Mouse (Mus musculus) thymus, adult 2 months (tissue): ENCODE data around the gene Foxp2. TPM values are rescaled to one million over a fixed set of nuclear protein-coding genes. Genes with fewer than 3 reads are reported as not detected.

Experiments
- DNase-seq: peaks from one replicate; pipeline ENCODE4 v3.0.0; 2021
- H3K27ac ChIP-seq: fragments of 200-500 bp; 2 replicates; pipeline ENCODE4 v1.5.1; 2012; ENCODE audit warnings: low read length, control low read depth; ENCODE audit not compliant: control insufficient read depth, insufficient read depth
- H3K27me3 ChIP-seq: fragments of 200-500 bp; 2 replicates; pipeline ENCODE4 v1.6.1; 2012; ENCODE audit warnings: mild to moderate bottlenecking, low read length, moderate library complexity, mixed read lengths; ENCODE audit not compliant: control insufficient read depth, insufficient read depth
- H3K36me3 ChIP-seq: fragments of 200-500 bp; 2 replicates; pipeline ENCODE4 v1.6.1; 2012; ENCODE audit warnings: mild to moderate bottlenecking, low read length, moderate library complexity; ENCODE audit not compliant: control insufficient read depth, insufficient read depth
- H3K4me1 ChIP-seq: fragments of 200-500 bp; replicated peaks from 2 replicates; pipeline ENCODE4 v1.6.1; 2012; ENCODE audit warnings: low read length; ENCODE audit not compliant: control insufficient read depth, insufficient read depth
- H3K4me3 ChIP-seq: fragments of 200-500 bp; 2 replicates; pipeline ENCODE4 v1.5.1; 2012; ENCODE audit warnings: mild to moderate bottlenecking, low read length, control low read depth, moderate library complexity; ENCODE audit not compliant: control insufficient read depth, insufficient read depth
- CTCF ChIP-seq: fragments of 200-500 bp; IDR thresholded peaks from 2 replicates; pipeline ENCODE4 v1.5.1; 2012; ENCODE audit warnings: mild to moderate bottlenecking, control low read depth, low read length, moderate library complexity, borderline replicate concordance; ENCODE audit not compliant: control insufficient read depth, poor library complexity, insufficient read depth; ENCODE audit errors: extremely low read depth
- POLR2A ChIP-seq: fragments of 200-500 bp; IDR thresholded peaks from 2 replicates; pipeline ENCODE4 v1.6.1; 2012; ENCODE audit warnings: mild to moderate bottlenecking, low read length, control low read depth, moderate library complexity; ENCODE audit not compliant: control insufficient read depth, poor library complexity, insufficient read depth; ENCODE audit errors: extremely low read depth
- WGBS: fragments of 180-500 bp; shearing (Covaris S2); methylation state at CpG from one replicate; pipeline ENCODE4 v1.1.7; 2018; 5-methylcytosine and 5-hydroxymethylcytosine counted together
- polyA plus RNA-seq: library from polyadenylated mRNA; depleted of rRNA; stranded (reverse); fragments of >200 nt; gene quantifications from 2 replicates; pipeline ENCODE4 v1.2.3, GENCODE M21; 2012

The Foxp2 gene
- polyA plus RNA-seq, 1 experiment: 0.85 TPM

DNA sequence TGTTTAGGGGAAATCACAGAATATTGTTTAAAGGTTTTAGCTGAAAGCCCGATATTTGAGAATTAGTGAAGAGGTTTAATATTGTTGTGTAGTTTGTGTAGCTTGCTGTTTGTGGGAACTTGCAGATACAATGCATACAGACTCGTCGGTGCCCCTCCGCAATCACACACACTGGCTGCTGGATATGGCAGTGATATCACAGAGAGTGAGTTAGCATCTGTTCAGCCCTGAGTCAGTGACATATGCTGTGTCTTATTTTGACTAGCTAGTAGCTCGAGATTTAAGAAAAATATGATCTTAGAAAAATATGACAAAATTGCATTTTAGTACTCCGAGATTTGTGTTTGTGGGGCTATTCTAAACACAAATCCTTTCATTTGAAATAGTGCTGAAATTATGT, 49.9 kb downstream of the Foxp2 start:
- Histone ChIP-seq H3K36me3 (no peaks in the 10 kb centered on the region), H3K27ac (no peak overlapping the region), H3K27me3 (no peaks in the 10 kb centered on the region), H3K4me3 (no peak overlapping the region), H3K4me1 (no peaks in the 10 kb centered on the region)
- WGBS: 85% methylated on average over 6 of the region's 6 CpGs
- DNase-seq: no peak
- TF ChIP-seq POLR2A (no peak), CTCF (no peak)

DNA sequence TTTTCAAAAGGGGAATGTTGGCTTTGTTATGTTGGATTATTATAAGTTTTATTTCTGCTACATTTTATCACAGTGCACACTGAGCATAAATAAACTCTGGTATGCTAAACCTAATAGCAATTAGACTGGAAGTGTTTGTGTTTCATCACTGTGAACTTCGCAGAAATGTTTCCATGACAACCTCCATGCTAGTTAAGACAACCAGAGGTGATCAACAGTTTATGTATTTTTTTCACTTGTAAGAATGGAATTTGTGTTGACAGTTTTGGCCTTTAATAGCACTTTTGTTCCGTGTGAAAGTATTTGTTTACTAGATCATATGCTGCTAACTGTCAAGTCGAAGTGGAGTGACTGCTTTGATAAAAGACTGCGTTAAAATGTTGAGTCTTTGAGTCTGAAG, 51.6 kb downstream of the Foxp2 start:
- Histone ChIP-seq H3K4me1 (no peaks in the 10 kb centered on the region), H3K36me3 (no peaks in the 10 kb centered on the region), H3K27me3 (no peaks in the 10 kb centered on the region), H3K4me3 (no peak overlapping the region), H3K27ac (no peak overlapping the region)
- DNase-seq: no peak
- 87% methylated on average over 4 of the region's 4 CpGs for WGBS
- TF ChIP-seq POLR2A: no peak
- TF ChIP-seq CTCF: no peak

DNA sequence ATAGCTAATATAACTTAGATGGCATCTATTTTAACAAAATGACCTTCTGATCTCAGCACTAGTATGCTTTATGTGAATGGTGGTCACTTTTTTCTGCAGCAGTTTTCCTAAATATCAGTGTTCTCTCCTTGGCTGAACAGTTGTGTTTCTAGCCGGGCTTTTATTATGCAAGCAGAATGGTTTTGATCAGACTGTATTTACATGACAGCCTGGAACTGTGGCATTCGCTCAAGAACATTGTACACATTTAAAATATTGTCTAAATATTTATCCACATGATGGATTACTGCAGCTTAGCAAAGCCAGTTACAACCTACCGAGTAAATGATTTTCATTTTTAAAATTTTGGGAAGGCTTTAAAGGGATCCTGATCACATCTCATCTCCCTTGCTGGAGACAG, 75.9 kb downstream of the Foxp2 start:
- no peak for TF ChIP-seq POLR2A
- TF ChIP-seq CTCF: no peak
- 91% methylated on average over 3 of the region's 3 CpGs for WGBS
- DNase-seq: no peak
- no peaks in the 10 kb centered on the region for H3K4me1 ChIP-seq
- H3K4me3 ChIP-seq: no peak overlapping the region
- H3K27ac ChIP-seq: no peak overlapping the region
- H3K27me3 ChIP-seq: no peaks in the 10 kb centered on the region
- no peaks in the 10 kb centered on the region for H3K36me3 ChIP-seq

DNA sequence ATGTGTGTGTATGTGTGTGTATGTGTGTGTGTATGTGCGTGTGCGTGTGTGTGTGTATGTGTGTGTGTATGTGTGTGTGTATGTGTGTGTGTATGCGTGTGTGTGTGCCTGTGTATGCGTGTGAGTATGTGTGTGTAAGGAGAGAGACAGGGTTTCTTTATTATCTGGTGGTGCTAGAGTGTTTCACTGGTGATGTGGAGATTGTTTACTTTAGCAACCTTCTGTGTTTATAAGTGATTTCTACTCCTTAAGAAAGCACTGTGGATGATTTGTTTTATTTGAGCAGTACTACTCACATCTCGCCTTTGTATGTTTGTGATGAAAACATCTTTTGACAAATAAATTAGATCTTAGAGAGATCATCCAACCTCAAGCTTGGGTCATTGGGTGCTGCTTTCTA, 77.1 kb downstream of the Foxp2 start:
- WGBS: 93% methylated on average over 5 of the region's 5 CpGs

DNA sequence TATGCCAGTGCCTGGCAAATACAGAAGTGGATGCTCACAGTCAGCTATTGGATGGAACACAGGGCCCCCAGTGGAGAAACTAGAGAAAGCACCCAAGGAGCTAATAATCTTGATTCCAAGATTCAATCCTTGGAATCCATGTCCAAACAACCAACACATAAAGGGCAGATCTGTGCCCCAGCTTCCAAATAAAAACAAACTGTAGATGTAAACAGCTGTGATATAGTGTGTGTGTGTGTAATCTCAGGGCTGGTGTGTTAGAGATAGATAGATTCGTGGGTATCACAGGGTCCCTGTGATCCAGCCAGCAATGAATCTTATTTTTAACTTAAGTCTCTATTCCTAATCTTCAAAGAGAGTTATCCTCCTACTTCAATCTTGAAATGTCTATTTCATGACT, 107.0 kb downstream of the Foxp2 start:
- TF ChIP-seq CTCF (no peak), POLR2A (no peak)
- no peak overlapping the region for H3K27ac ChIP-seq
- no peaks in the 10 kb centered on the region for H3K4me1 ChIP-seq
- no peaks in the 10 kb centered on the region for H3K27me3 ChIP-seq
- H3K36me3 ChIP-seq: no peaks in the 10 kb centered on the region
- 78% methylated on average over 1 of the region's 1 CpGs for WGBS
- H3K4me3 ChIP-seq: no peak overlapping the region
- DNase-seq: no peak

More for the DNA sequence above, 77.1 kb downstream of the Foxp2 start:
- Histone ChIP-seq H3K27ac (no peak overlapping the region), H3K4me1 (no peaks in the 10 kb centered on the region), H3K36me3 (no peaks in the 10 kb centered on the region), H3K4me3 (no peak overlapping the region), H3K27me3 (no peaks in the 10 kb centered on the region)
- no peak for DNase-seq
- TF ChIP-seq POLR2A: no peak
- TF ChIP-seq CTCF: no peak

DNA sequence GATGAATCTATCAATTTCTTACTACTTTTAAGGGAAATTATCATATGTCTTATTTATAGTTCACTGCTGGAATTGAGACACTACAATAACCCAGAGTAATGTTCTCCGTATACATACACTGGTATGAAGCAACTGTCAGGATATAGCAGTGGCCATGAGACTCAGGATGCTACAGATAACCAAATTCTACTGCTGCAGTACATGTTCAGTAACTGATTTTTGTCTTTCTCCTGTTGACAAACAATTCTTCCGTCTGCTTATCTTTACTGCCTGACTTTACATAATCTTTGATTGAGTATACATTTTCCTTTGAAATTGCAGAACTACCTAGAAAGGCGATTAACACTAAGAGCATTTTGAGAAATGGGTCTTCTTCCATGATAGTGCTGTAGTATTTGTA, 127.3 kb downstream of the Foxp2 start:
- DNase-seq: no peak
- Histone ChIP-seq H3K4me3 (no peak overlapping the region), H3K4me1 (no peaks in the 10 kb centered on the region), H3K27me3 (no peaks in the 10 kb centered on the region), H3K27ac (no peak overlapping the region), H3K36me3 (no peaks in the 10 kb centered on the region)
- 90% methylated on average over 3 of the region's 3 CpGs for WGBS
- TF ChIP-seq POLR2A (no peak), CTCF (no peak)

DNA sequence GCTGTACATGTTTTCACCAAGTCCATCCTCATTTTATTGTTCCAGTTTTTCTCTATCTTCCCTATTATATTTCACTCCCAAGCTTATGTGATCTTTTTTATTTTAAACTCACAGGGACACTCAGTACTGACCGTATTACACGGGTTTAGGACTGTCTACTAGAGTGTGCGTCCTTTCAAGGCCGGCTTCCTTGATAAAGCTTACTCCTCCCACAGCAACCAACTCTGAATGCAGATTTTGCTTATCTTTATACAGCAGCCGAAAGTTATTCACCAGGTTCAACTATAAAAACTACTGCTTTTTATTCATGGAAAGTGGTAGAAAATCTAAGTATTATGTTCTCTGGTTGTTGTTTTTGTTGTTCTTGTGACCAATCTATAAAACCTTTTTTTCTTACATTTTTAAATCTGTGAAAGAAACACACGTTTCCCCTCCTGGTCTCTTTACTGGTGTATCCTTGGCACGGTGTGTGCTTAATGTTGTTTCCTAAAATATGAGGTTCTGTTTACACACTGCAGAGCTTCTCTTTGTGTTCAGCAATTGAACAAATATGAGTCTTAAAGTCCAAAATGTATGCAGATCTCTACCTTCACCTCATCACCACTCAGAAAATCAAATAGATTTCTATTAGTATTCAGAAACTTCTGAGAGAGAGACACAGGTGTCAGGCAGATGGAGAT, 128.4 kb downstream of the Foxp2 start:
- Histone ChIP-seq H3K4me1 (no peaks in the 10 kb centered on the region), H3K27ac (no peak overlapping the region), H3K27me3 (no peaks in the 10 kb centered on the region), H3K36me3 (no peaks in the 10 kb centered on the region), H3K4me3 (no peak overlapping the region)
- no peak for DNase-seq
- TF ChIP-seq POLR2A: no peak
- WGBS: 83% methylated on average over 7 of the region's 7 CpGs
